Comparison of ENCODE assay signal across 25 mouse cellular contexts in the genomic region with DNA sequence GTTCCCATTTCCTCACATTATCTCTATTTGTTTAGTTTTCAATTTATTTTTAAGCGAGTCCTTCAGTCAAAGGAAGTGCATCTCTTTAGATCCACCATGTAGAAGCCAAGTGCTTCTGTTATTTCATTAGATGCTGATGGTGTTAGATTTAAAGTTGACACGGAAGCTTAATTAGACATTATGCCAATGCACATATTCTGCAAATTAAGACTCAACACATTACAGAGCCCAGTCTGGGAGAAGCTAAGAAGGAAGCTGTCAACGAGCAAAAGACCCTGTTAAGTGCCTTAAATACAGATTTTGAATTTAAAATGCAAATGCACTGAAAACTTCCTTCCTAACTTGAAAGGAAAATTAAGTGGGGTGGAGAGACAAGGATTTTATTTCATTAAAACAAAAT.
A peak's percentile ranks its signal among the peaks of the same experiment; 100 is the strongest.
DNase-seq lines count a peak whose midpoint lies in the region; ATAC-seq lines count a peak whose summit lies in the region.
"Had no signal": no experiment of that assay in that cellular context is flagged by ENCODE, and none has a peak within 500 bp of the region (broad histone marks: within the 10 kb centered on the region; RNA-seq: fewer than 3 reads in every experiment).

No protein-coding gene starts in this region.

- ATAC-seq in forebrain, embryonic 14.5 days = no peak
- ATAC-seq in forebrain, embryonic 16.5 days = peak; percentile 62; the same call in 1 of the 2 replicates
- no peak for ATAC-seq in forebrain, embryonic 12.5 days (ENCODE audit: low FRiP score)
- no peak for ATAC-seq in midbrain, embryonic 11.5 days (ENCODE audit: low FRiP score)
- no peak for ATAC-seq in midbrain, embryonic 15.5 days (replicated peaks)
- ATAC-seq: activated CD4-positive, CD25-positive, alpha-beta regulatory T cell, adult 4 months; CD4-positive, CD25-positive, alpha-beta regulatory T cell, adult 4 months; Patski had no signal

- H3K27ac ChIP-seq in forebrain, embryonic 14.5 days (ENCODE audit: low read depth, low read length) = no peak overlapping the region
- H3K27ac ChIP-seq in forebrain, embryonic 10.5 days = no peak overlapping the region
- H3K27ac ChIP-seq in forebrain, embryonic 16.5 days (ENCODE audit: low read length) = no peak overlapping the region
- no peak overlapping the region for H3K27ac ChIP-seq in forebrain, embryonic 12.5 days
- no peak overlapping the region for H3K27ac ChIP-seq in midbrain, embryonic 11.5 days (ENCODE audit: low read depth, low read length)
- H3K27ac ChIP-seq in midbrain, embryonic 15.5 days = no peak overlapping the region
- H3K27ac ChIP-seq: embryonic facial prominence, embryonic 13.5 days; embryonic facial prominence, embryonic 15.5 days had no signal

- no peaks in the 10 kb centered on the region for H3K27me3 ChIP-seq in forebrain, embryonic 14.5 days (replicated peaks; ENCODE audit: control insufficient read depth, insufficient read depth, low read length)
- no peaks in the 10 kb centered on the region for H3K27me3 ChIP-seq in forebrain, embryonic 10.5 days (ENCODE audit: poor library complexity, severe bottlenecking)
- no peaks in the 10 kb centered on the region for H3K27me3 ChIP-seq in forebrain, embryonic 16.5 days (replicated peaks; ENCODE audit: control insufficient read depth, insufficient read depth, low read length)
- H3K27me3 ChIP-seq in forebrain, embryonic 12.5 days = no peaks in the 10 kb centered on the region
- no peaks in the 10 kb centered on the region for H3K27me3 ChIP-seq in midbrain, embryonic 11.5 days (ENCODE audit: control insufficient read depth, insufficient read depth, low read length)
- no peaks in the 10 kb centered on the region for H3K27me3 ChIP-seq in midbrain, embryonic 15.5 days (replicated peaks)
- H3K27me3 ChIP-seq: CH12.LX; embryonic facial prominence, embryonic 13.5 days; embryonic facial prominence, embryonic 15.5 days had no signal

- no peaks in the 10 kb centered on the region for H3K36me3 ChIP-seq in forebrain, embryonic 14.5 days (ENCODE audit: control insufficient read depth, insufficient read depth, low read length)
- H3K36me3 ChIP-seq in forebrain, embryonic 10.5 days (replicated peaks) = no peaks in the 10 kb centered on the region
- no peaks in the 10 kb centered on the region for H3K36me3 ChIP-seq in forebrain, embryonic 16.5 days (ENCODE audit: control insufficient read depth, insufficient read depth)
- H3K36me3 ChIP-seq in forebrain, embryonic 12.5 days (replicated peaks) = no peaks in the 10 kb centered on the region
- no peaks in the 10 kb centered on the region for H3K36me3 ChIP-seq in midbrain, embryonic 11.5 days (ENCODE audit: control insufficient read depth, insufficient read depth, low read length)
- no peaks in the 10 kb centered on the region for H3K36me3 ChIP-seq in midbrain, embryonic 15.5 days (replicated peaks)
- H3K36me3 ChIP-seq: embryonic facial prominence, embryonic 13.5 days; embryonic facial prominence, embryonic 15.5 days; G1E had no signal

- no peak overlapping the region for H3K9ac ChIP-seq in forebrain, embryonic 14.5 days (ENCODE audit: low read length)
- H3K9ac ChIP-seq in forebrain, embryonic 16.5 days (replicated peaks; ENCODE audit: low read depth, low read length) = no peak overlapping the region
- no peak overlapping the region for H3K9ac ChIP-seq in forebrain, embryonic 12.5 days
- H3K9ac ChIP-seq in midbrain, embryonic 11.5 days (ENCODE audit: low read length) = no peak overlapping the region
- H3K9ac ChIP-seq in midbrain, embryonic 15.5 days = no peak overlapping the region
- H3K9ac ChIP-seq: embryonic facial prominence, embryonic 13.5 days; embryonic facial prominence, embryonic 15.5 days had no signal

- H3K4me3 ChIP-seq in forebrain, embryonic 14.5 days (ENCODE audit: low read depth, low read length) = no peak overlapping the region
- no peak overlapping the region for H3K4me3 ChIP-seq in forebrain, embryonic 10.5 days
- H3K4me3 ChIP-seq in forebrain, embryonic 16.5 days (replicated peaks; ENCODE audit: low read length) = no peak overlapping the region
- H3K4me3 ChIP-seq in forebrain, embryonic 12.5 days (replicated peaks) = no peak overlapping the region
- no peak overlapping the region for H3K4me3 ChIP-seq in midbrain, embryonic 11.5 days (ENCODE audit: low read depth, low read length)
- no peak overlapping the region for H3K4me3 ChIP-seq in midbrain, embryonic 15.5 days
- H3K4me3 ChIP-seq: embryonic facial prominence, embryonic 13.5 days; embryonic facial prominence, embryonic 15.5 days; erythroblast, embryonic 14.5 days had no signal

- DNase-seq in forebrain, embryonic 14.5 days (ENCODE audit: low spot score) = peak; percentile 46
- DNase-seq in forebrain, embryonic 10.5 days (ENCODE audit: extremely low spot score, low spot score) = no peak
- DNase-seq in midbrain, embryonic 11.5 days (ENCODE audit: low spot score, missing footprints) = peak; percentile 12
- DNase-seq: adrenal gland, adult 8-10 months; adrenal gland, postnatal 14 days; adrenal gland, postnatal 36 days; B cell, adult 2 months; cerebellum, adult 11 months; cerebellum, adult 18-20 months; cerebellum, adult 8-10 months; cerebellum, adult 9-11 months; cerebellum, postnatal 14 days; cerebellum, postnatal 36 days; embryo, embryonic 11 days had no signal

- H3K4me2 ChIP-seq in forebrain, embryonic 14.5 days (ENCODE audit: low read length) = no peak overlapping the region
- no peak overlapping the region for H3K4me2 ChIP-seq in forebrain, embryonic 16.5 days (ENCODE audit: low read length)
- no peak overlapping the region for H3K4me2 ChIP-seq in forebrain, embryonic 12.5 days
- no peak overlapping the region for H3K4me2 ChIP-seq in midbrain, embryonic 11.5 days
- H3K4me2 ChIP-seq in midbrain, embryonic 15.5 days = no peak overlapping the region
- H3K4me2 ChIP-seq: embryonic facial prominence, embryonic 13.5 days; embryonic facial prominence, embryonic 15.5 days had no signal

- H3K4me1 ChIP-seq in forebrain, embryonic 14.5 days (ENCODE audit: control insufficient read depth, insufficient read depth, low read length) = no peaks in the 10 kb centered on the region
- H3K4me1 ChIP-seq in forebrain, embryonic 10.5 days = no peaks in the 10 kb centered on the region
- H3K4me1 ChIP-seq in forebrain, embryonic 16.5 days (replicated peaks; ENCODE audit: control insufficient read depth, insufficient read depth, low read length) = peaks cover 9% of the 10 kb centered on the region
- H3K4me1 ChIP-seq in forebrain, embryonic 12.5 days = no peaks in the 10 kb centered on the region
- H3K4me1 ChIP-seq in midbrain, embryonic 11.5 days (ENCODE audit: control insufficient read depth, insufficient read depth, low read length) = no peaks in the 10 kb centered on the region
- no peaks in the 10 kb centered on the region for H3K4me1 ChIP-seq in midbrain, embryonic 15.5 days
- H3K4me1 ChIP-seq: embryonic facial prominence, embryonic 13.5 days; embryonic facial prominence, embryonic 15.5 days had no signal

- H3K9me3 ChIP-seq in forebrain, embryonic 14.5 days (replicated peaks; ENCODE audit: control insufficient read depth, low read length) = no peaks in the 10 kb centered on the region
- H3K9me3 ChIP-seq in forebrain, embryonic 10.5 days = no peaks in the 10 kb centered on the region
- H3K9me3 ChIP-seq in forebrain, embryonic 16.5 days (ENCODE audit: control insufficient read depth, low read length) = no peaks in the 10 kb centered on the region
- no peaks in the 10 kb centered on the region for H3K9me3 ChIP-seq in forebrain, embryonic 12.5 days
- no peaks in the 10 kb centered on the region for H3K9me3 ChIP-seq in midbrain, embryonic 11.5 days (ENCODE audit: control insufficient read depth, low read length)
- no peaks in the 10 kb centered on the region for H3K9me3 ChIP-seq in midbrain, embryonic 15.5 days
- H3K9me3 ChIP-seq: embryonic facial prominence, embryonic 13.5 days; embryonic facial prominence, embryonic 15.5 days had no signal

- 45% methylated on average over 3 of the region's 3 CpGs for WGBS in forebrain, embryonic 14.5 days
- WGBS in forebrain, embryonic 10.5 days = 87% methylated on average over 3 of the region's 3 CpGs
- WGBS in forebrain, embryonic 16.5 days = 34% methylated on average over 3 of the region's 3 CpGs
- WGBS in forebrain, embryonic 12.5 days = 80% methylated on average over 3 of the region's 3 CpGs
- 81% methylated on average over 3 of the region's 3 CpGs for WGBS in midbrain, embryonic 11.5 days
- WGBS in midbrain, embryonic 15.5 days = 83% methylated on average over 3 of the region's 3 CpGs
